Mouse (Mus musculus) stomach, embryonic 14.5 days (tissue): ENCODE data around the gene Nebl. TPM values are rescaled to one million over a fixed set of nuclear protein-coding genes. Genes with fewer than 3 reads are reported as not detected.

Source experiments
- ATAC-seq: fragments of 200-750 bp; cut with Nextera tagmentation; 2 replicates; pipeline ENCODE4 v1.8.0; 2017; ENCODE audit warnings: low read depth, moderate TSS enrichment; ENCODE audit not compliant: insufficient number of reproducible peaks, insufficient read depth, low FRiP score
- H3K27ac ChIP-seq: fragments of 300-500 bp; sonication (generic); 2 replicates; pipeline ENCODE4 v1.5.1; 2014; ENCODE audit warnings: mild to moderate bottlenecking, low read length, moderate library complexity, mixed read lengths
- H3K27me3 ChIP-seq: fragments of 300-500 bp; sonication (generic); 2 replicates; pipeline ENCODE4 v1.6.1; 2014; ENCODE audit warnings: low read length, control low read depth, mixed read lengths; ENCODE audit not compliant: control insufficient read depth, insufficient read depth
- H3K36me3 ChIP-seq: fragments of 300-500 bp; sonication (generic); 2 replicates; pipeline ENCODE4 v1.6.1; 2014; ENCODE audit warnings: mild to moderate bottlenecking, control low read depth, low read length, moderate library complexity, mixed read lengths; ENCODE audit not compliant: control insufficient read depth, insufficient read depth
- H3K4me1 ChIP-seq: fragments of 300-500 bp; sonication (generic); 2 replicates; pipeline ENCODE4 v1.6.1; 2014; ENCODE audit warnings: low read length, control low read depth, mixed read lengths; ENCODE audit not compliant: control insufficient read depth, insufficient read depth
- H3K4me2 ChIP-seq: fragments of 300-500 bp; sonication (generic); replicated peaks from 2 replicates; pipeline ENCODE4 v1.6.1; 2014; ENCODE audit warnings: low read depth, low read length, control low read depth
- H3K4me3 ChIP-seq: fragments of 300-500 bp; sonication (generic); 2 replicates; pipeline ENCODE4 v1.5.1; 2014; ENCODE audit warnings: low read depth, low read length, control low read depth
- H3K9ac ChIP-seq: fragments of 300-500 bp; sonication (generic); replicated peaks from 2 replicates; pipeline ENCODE4 v1.6.1; 2014; ENCODE audit warnings: low read depth, mild to moderate bottlenecking, control low read depth, low read length, moderate library complexity, mixed read lengths
- H3K9me3 ChIP-seq: fragments of 300-500 bp; sonication (generic); 2 replicates; pipeline ENCODE4 v1.6.1; 2016; ENCODE audit warnings: low read depth, low read length, control low read depth; ENCODE audit not compliant: control insufficient read depth
- WGBS: fragments of 180-500 bp; shearing (Covaris S2); extraction: QIAGEN DNeasy Blood & Tissue Kit; methylation state at CpG from one replicate; pipeline ENCODE4 v1.1.7; 2014; 5-methylcytosine and 5-hydroxymethylcytosine counted together
- polyA plus RNA-seq: library from polyadenylated mRNA; unstranded; fragments of >200 nt; fragmentation: Nextera tagmentation; extraction: Ambion mirVana; gene quantifications from 2 replicates; pipeline ENCODE4 v1.2.1, GENCODE M21; 2014

Nebl gene
- polyA plus RNA-seq, 1 experiment from 2014 or later, result 3.5 TPM

GRCm38 (mm10) chr2:17698161-17699087 is 32.8 kb downstream of the Nebl start:
- no peak overlapping the region for H3K4me2 ChIP-seq
- WGBS, result 78% methylated on average over 4 of the region's 4 CpGs
- no peaks in the 10 kb centered on the region for H3K36me3 ChIP-seq
- no peaks in the 10 kb centered on the region for H3K4me1 ChIP-seq
- no peak overlapping the region for H3K4me3 ChIP-seq
- no peak overlapping the region for H3K27ac ChIP-seq
- no peaks in the 10 kb centered on the region for H3K27me3 ChIP-seq
- no peak for ATAC-seq
- no peaks in the 10 kb centered on the region for H3K9me3 ChIP-seq
- H3K9ac ChIP-seq, result no peak overlapping the region

- H3K4me3 ChIP-seq, result no peak overlapping the region
- no peaks in the 10 kb centered on the region for H3K27me3 ChIP-seq
- no peak overlapping the region for H3K27ac ChIP-seq
- no peak for ATAC-seq
- no peaks in the 10 kb centered on the region for H3K4me1 ChIP-seq
- no peak overlapping the region for H3K4me2 ChIP-seq
- H3K36me3 ChIP-seq, result no peaks in the 10 kb centered on the region
- H3K9ac ChIP-seq, result no peak overlapping the region
- H3K9me3 ChIP-seq, result no peaks in the 10 kb centered on the region
- 85% methylated on average over 2 of the region's 2 CpGs for WGBS
Measured at GRCm38 (mm10) chr2:17692926-17693325, 38.3 kb downstream of the Nebl start.

- Histone ChIP-seq H3K4me1 (no peaks in the 10 kb centered on the region), H3K27ac (no peak overlapping the region), H3K36me3 (no peaks in the 10 kb centered on the region), H3K9ac (no peak overlapping the region), H3K9me3 (no peaks in the 10 kb centered on the region), H3K27me3 (no peaks in the 10 kb centered on the region), H3K4me3 (no peak overlapping the region), H3K4me2 (no peak overlapping the region)
- no peak for ATAC-seq
- 67% methylated on average over 5 of the region's 5 CpGs for WGBS
Measured at GRCm38 (mm10) chr2:17690264-17690663, 41.0 kb downstream of the Nebl start.

GRCm38 (mm10) chr2:17687141-17687540 is 44.1 kb downstream of the Nebl start:
- ATAC-seq, result no peak
- Histone ChIP-seq H3K4me1 (no peaks in the 10 kb centered on the region), H3K4me2 (no peak overlapping the region), H3K9ac (no peak overlapping the region), H3K4me3 (no peak overlapping the region), H3K9me3 (no peaks in the 10 kb centered on the region), H3K27me3 (no peaks in the 10 kb centered on the region), H3K36me3 (no peaks in the 10 kb centered on the region), H3K27ac (no peak overlapping the region)
- WGBS, result 80% methylated on average over 6 of the region's 6 CpGs

- Histone ChIP-seq H3K27ac (no peak overlapping the region), H3K4me2 (no peak overlapping the region), H3K27me3 (no peaks in the 10 kb centered on the region), H3K36me3 (no peaks in the 10 kb centered on the region), H3K9me3 (no peaks in the 10 kb centered on the region), H3K9ac (no peak overlapping the region), H3K4me3 (no peak overlapping the region), H3K4me1 (no peaks in the 10 kb centered on the region)
- 58% methylated on average over 4 of the region's 4 CpGs for WGBS
- ATAC-seq, result no peak
Measured at GRCm38 (mm10) chr2:17683326-17684040, 47.8 kb downstream of the Nebl start.

- 86% methylated on average over 10 of the region's 10 CpGs for WGBS
- H3K36me3 ChIP-seq, result no peaks in the 10 kb centered on the region
- H3K27ac ChIP-seq, result no peak overlapping the region
- H3K4me2 ChIP-seq, result no peak overlapping the region
- H3K4me1 ChIP-seq, result no peaks in the 10 kb centered on the region
- H3K9ac ChIP-seq, result no peak overlapping the region
- no peak for ATAC-seq
- H3K9me3 ChIP-seq, result no peaks in the 10 kb centered on the region
- no peaks in the 10 kb centered on the region for H3K27me3 ChIP-seq
- no peak overlapping the region for H3K4me3 ChIP-seq
Measured at GRCm38 (mm10) chr2:17672156-17672555, 59.1 kb downstream of the Nebl start.

GRCm38 (mm10) chr2:17671566-17671965 is 59.7 kb downstream of the Nebl start:
- ATAC-seq, result no peak

GRCm38 (mm10) chr2:17669953-17670352 is 61.3 kb downstream of the Nebl start:
- Histone ChIP-seq H3K9me3 (no peaks in the 10 kb centered on the region), H3K4me2 (no peak overlapping the region), H3K36me3 (no peaks in the 10 kb centered on the region), H3K27ac (no peak overlapping the region), H3K9ac (no peak overlapping the region), H3K27me3 (no peaks in the 10 kb centered on the region), H3K4me3 (no peak overlapping the region), H3K4me1 (no peaks in the 10 kb centered on the region)
- ATAC-seq, result no peak
- WGBS, result 60% methylated on average over 10 of the region's 10 CpGs

More at GRCm38 (mm10) chr2:17671566-17671965, 59.7 kb downstream of the Nebl start:
- Histone ChIP-seq H3K4me2 (no peak overlapping the region), H3K9me3 (no peaks in the 10 kb centered on the region), H3K4me1 (no peaks in the 10 kb centered on the region), H3K27ac (no peak overlapping the region), H3K9ac (no peak overlapping the region), H3K27me3 (no peaks in the 10 kb centered on the region), H3K4me3 (no peak overlapping the region), H3K36me3 (no peaks in the 10 kb centered on the region)
- 84% methylated on average over 8 of the region's 8 CpGs for WGBS
